Mouse (Mus musculus) midbrain, embryonic 10.5 days (tissue): ENCODE results near the gene Duox1. TPM values are rescaled to one million over a fixed set of nuclear protein-coding genes. Genes with fewer than 3 reads are reported as not detected.

Experiments used
- DNase-seq: peaks from one replicate; pipeline ENCODE4 v3.0.0-alpha.2; 2017; ENCODE audit warnings: low spot score
- H3K27ac ChIP-seq: fragments of 300-500 bp; sonication (generic); replicated peaks from 2 replicates; pipeline ENCODE4 v1.5.1; 2016; ENCODE audit warnings: mild to moderate bottlenecking
- H3K27me3 ChIP-seq: fragments of 300-500 bp; sonication (generic); 2 replicates; pipeline ENCODE4 v1.6.1; 2016; ENCODE audit warnings: low read depth, mild to moderate bottlenecking; ENCODE audit not compliant: poor library complexity, severe bottlenecking
- H3K36me3 ChIP-seq: fragments of 300-500 bp; sonication (generic); 2 replicates; pipeline ENCODE4 v1.6.1; 2016; ENCODE audit warnings: mild to moderate bottlenecking, moderate library complexity
- H3K4me1 ChIP-seq: fragments of 300-500 bp; sonication (generic); 2 replicates; pipeline ENCODE4 v1.6.1; 2016
- H3K4me3 ChIP-seq: fragments of 300-500 bp; sonication (generic); 2 replicates; pipeline ENCODE4 v1.5.1; 2016; ENCODE audit warnings: mild to moderate bottlenecking, moderate library complexity
- H3K9me3 ChIP-seq: fragments of 300-500 bp; sonication (generic); replicated peaks from 2 replicates; pipeline ENCODE4 v1.6.1; 2016; ENCODE audit warnings: mild to moderate bottlenecking
- WGBS: fragments of 180-500 bp; shearing (Covaris S2); methylation state at CpG from one replicate; pipeline ENCODE4 v1.1.7; 2016; 5-methylcytosine and 5-hydroxymethylcytosine counted together
- polyA plus RNA-seq: library from polyadenylated mRNA; unstranded; fragments of >200 nt; fragmentation: Nextera tagmentation; extraction: Ambion mirVana; gene quantifications from 2 replicates; pipeline ENCODE4 v1.2.1, GENCODE M21; 2016

The Duox1 gene
- polyA plus RNA-seq, 1 experiment from 2014 or later, result 0.02 TPM

DNA sequence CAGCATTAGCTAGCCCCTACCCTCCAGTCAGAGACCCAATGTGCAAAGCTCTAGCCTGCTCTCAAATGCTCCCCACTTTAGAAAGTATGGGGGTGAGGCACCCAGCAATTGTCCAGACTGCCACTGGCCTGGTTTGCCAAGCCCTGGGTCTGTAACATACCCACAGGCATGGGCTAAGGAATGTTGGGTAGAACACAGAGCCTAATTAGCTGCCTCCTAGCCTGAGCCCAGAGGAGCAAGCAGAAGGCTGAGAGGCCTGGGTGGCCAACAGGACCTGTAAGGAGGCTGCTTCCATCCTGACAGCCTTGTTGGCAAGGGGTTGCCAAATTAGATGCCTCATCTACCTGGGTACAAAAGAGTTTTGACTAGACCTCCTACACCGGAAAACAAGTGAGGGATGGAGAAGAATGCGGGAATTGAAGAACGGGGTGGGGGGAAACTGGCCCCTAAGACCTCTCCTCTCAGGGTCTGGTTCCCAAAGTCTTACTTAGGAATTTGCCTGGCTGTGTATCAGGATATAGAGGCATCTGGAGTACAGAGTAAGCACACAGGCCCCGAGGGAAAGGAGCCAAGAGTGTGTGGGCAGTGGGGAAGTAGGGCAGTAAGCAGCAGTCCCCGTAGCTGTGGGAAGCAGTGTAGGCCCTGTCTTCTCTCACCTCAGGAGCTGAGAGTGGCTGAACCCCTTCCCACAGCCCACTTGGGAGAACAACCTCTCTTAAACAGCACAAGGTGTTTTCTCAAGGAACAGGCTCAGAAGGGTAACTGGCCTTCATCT is 35.9 kb downstream of the Duox1 start:
- Histone ChIP-seq H3K4me1 (peaks cover 60% of the 10 kb centered on the region), H3K4me3 (no peak overlapping the region), H3K27ac (peak overlapping the region; percentile 63), H3K36me3 (peaks cover 56% of the 10 kb centered on the region), H3K9me3 (no peaks in the 10 kb centered on the region), H3K27me3 (no peaks in the 10 kb centered on the region)
- no peak for DNase-seq
- 78% methylated on average over 5 of the region's 5 CpGs for WGBS

DNA sequence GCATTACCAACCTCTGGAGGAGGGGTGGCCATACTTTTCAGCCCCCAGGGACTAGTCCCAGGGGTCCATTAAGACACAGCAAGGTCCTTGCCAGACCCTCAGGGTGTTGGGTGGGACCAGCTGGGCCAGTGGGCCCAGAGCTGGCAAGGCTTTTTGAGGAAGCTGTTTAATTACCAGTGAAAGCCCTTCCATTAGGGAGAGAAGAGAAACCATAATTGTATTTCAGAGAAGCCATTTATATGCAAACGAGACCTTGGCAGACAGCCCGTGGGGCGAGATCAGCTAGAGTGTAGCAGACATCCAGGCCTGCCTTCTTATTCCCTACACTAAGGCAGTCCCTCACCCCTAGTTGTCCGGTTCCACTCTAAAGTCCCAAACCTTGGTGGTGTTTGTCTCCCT is 36.5 kb downstream of the Duox1 start:
- H3K4me3 ChIP-seq, result no peak overlapping the region
- H3K27me3 ChIP-seq, result no peaks in the 10 kb centered on the region
- H3K27ac ChIP-seq, result peak overlapping the region; percentile 63
- peaks cover 62% of the 10 kb centered on the region for H3K36me3 ChIP-seq
- no peak for DNase-seq
- H3K9me3 ChIP-seq, result no peaks in the 10 kb centered on the region
- WGBS, result 51% methylated on average over 4 of the region's 4 CpGs
- H3K4me1 ChIP-seq, result peaks cover 60% of the 10 kb centered on the region

DNA sequence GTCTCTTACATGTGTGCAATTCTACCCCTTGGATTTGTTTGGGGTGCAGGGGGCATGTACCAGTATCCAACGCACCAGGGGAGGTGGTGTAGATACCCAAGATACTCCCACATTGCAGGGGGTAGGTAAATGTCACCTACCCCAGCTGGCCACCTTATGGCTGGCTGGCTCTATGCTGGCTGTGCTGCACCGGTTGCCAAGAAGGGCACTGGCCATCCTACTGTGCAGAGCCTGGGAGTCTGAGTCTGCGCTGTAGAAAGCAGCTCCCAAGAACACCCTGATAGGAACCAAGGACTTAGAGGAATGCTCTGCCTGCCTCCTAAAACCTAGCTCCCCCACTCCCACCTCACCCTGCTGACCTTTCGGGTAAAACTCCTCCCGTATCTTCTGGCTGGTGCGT is 37.5 kb downstream of the Duox1 start:
- no peak overlapping the region for H3K27ac ChIP-seq

DNA sequence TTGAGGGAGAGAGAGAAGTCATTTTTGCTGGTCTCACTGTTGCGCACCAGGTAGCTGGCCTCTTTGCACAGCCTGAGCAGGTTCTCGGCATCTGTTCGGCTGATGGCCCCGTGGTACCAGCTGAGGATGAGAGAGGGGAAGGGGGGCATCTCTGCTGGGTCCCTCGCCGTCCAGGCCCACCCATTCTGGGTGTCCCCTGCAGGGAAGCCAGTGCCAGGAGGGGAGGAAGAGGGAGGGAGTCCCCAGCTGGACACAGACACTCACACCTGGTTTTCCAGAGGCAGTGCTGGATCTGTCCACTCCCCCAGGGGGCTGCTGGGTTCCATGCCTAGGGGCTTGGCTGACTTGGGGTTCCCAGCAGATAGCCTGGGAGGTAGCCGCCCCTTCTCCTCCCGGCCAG is 38.3 kb downstream of the Duox1 start:
- H3K9me3 ChIP-seq, result no peaks in the 10 kb centered on the region
- H3K36me3 ChIP-seq, result peaks cover 77% of the 10 kb centered on the region
- H3K27me3 ChIP-seq, result no peaks in the 10 kb centered on the region
- no peak overlapping the region; the same call in 1 of the 2 replicates for H3K27ac ChIP-seq
- H3K4me1 ChIP-seq, result peaks cover 51% of the 10 kb centered on the region
- DNase-seq, result no peak
- 80% methylated on average over 8 of the region's 8 CpGs for WGBS
- no peak overlapping the region for H3K4me3 ChIP-seq

More for the DNA sequence above, 37.5 kb downstream of the Duox1 start:
- Histone ChIP-seq H3K4me1 (peaks cover 57% of the 10 kb centered on the region), H3K36me3 (peaks cover 71% of the 10 kb centered on the region), H3K27me3 (no peaks in the 10 kb centered on the region), H3K4me3 (no peak overlapping the region), H3K9me3 (no peaks in the 10 kb centered on the region)
- 80% methylated on average over 6 of the region's 6 CpGs for WGBS
- DNase-seq, result no peak

DNA sequence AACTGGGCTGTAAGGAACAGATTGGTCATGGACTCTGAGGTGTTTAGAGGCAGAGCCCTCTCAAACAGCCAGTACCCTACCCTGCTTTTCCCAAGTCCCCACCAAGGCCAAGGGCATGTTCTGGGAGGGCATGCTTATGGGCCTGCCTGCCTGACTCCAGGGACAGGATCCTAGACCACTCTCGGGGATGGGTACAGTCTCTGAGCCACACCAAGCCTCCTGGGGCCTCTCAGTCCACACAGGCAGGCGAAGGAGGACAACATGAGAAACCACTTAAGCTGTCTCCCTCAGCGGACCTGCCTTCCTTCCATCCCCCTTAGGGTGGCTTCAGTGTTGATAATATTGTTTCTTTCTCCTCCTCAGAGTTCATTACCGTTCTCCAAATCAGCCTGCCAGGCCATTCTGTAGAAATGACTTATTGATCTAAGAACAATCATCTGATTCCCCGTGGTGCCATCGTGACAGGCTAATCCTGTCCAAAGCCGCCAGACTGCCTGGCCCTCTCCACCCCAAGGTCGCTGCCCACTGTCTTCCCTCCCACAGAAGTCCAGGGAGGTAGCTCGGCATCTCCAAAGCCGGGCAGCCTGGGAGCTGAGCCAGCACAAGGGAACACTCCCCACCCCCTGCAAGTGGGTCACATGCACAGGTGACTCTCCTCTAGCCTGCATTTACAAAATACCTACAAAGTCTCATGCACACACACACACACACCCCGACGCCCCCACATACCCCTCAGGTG is 38.9 kb downstream of the Duox1 start:
- Histone ChIP-seq H3K36me3 (peaks cover 83% of the 10 kb centered on the region), H3K9me3 (no peaks in the 10 kb centered on the region), H3K27ac (peak overlapping the region; percentile 34; the same call in 1 of the 2 replicates), H3K4me3 (no peak overlapping the region), H3K27me3 (no peaks in the 10 kb centered on the region), H3K4me1 (peaks cover 46% of the 10 kb centered on the region)
- no peak for DNase-seq
- WGBS, result 63% methylated on average over 12 of the region's 12 CpGs

DNA sequence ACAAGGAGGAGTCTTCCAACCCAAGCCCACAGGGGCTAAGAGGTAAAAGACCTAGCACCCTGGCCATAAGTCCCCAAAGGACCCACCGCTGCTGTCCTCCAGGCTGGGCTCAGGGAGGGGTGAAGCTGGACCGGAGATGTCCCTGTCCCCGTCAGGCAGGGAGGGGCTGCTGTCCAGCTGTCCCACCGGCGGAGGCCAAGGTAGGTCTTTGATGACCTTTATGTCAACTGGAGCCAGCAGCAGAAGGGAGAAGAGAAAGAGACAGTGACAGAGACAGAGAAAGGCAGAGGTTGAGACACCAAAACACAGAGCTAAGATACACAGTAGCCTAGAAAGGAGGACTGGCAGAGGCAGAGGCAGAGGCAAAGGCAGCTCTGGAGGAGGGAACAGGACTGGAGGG is 39.9 kb downstream of the Duox1 start:
- no peak for DNase-seq
- no peaks in the 10 kb centered on the region for H3K27me3 ChIP-seq
- no peak overlapping the region for H3K4me3 ChIP-seq
- no peaks in the 10 kb centered on the region for H3K9me3 ChIP-seq
- H3K36me3 ChIP-seq, result peaks cover 93% of the 10 kb centered on the region
- WGBS, result 93% methylated on average over 5 of the region's 5 CpGs
- peaks cover 36% of the 10 kb centered on the region for H3K4me1 ChIP-seq
- no peak overlapping the region for H3K27ac ChIP-seq

DNA sequence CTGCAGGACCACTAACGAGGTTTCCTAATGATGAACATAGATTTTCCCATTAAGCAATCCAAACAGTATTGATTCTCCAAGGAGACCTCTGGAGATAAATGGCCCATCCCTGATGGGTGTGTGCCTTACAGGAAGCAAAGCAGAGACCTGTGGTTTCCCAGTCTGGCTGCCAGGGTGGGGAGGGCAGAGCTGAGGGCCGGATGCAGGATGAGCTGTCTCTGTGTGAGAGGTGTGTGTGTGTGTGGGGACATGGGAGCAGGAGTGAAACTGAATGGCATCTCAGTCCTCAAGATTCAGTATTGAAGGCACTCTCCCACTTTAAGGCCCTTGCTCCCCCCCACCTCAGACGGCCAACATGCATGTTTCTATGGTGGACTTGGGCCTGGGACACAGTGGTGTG is 40.7 kb downstream of the Duox1 start:
- Histone ChIP-seq H3K9me3 (no peaks in the 10 kb centered on the region), H3K27ac (no peak overlapping the region), H3K4me3 (no peak overlapping the region), H3K4me1 (peaks cover 34% of the 10 kb centered on the region), H3K27me3 (no peaks in the 10 kb centered on the region), H3K36me3 (peaks cover 94% of the 10 kb centered on the region)
- 81% methylated on average over 3 of the region's 3 CpGs for WGBS
- no peak for DNase-seq

DNA sequence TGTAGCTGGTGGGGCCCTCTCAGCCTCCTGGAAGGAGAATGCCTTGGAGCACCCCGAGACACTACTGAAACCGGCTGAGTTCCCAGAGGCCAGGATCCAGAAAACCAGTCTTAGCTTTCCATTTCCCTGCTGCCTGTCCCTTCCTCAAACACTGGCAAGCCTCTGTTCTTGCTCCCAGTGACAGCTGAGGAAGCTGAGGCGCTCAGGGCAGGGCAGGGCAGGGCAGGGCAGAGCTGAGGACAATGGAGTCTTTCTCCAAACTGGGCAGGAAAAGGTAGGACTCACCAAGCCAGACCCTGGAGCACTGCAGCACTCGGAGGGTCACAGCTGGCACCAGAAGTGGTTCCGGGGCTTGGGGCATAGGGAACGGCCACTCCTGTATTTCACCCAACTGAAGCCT is 44.8 kb downstream of the Duox1 start:
- Histone ChIP-seq H3K36me3 (peaks cover 89% of the 10 kb centered on the region), H3K4me3 (no peak overlapping the region), H3K27me3 (no peaks in the 10 kb centered on the region), H3K4me1 (peaks cover 6% of the 10 kb centered on the region; the same call in 1 of the 2 replicates), H3K27ac (no peak overlapping the region), H3K9me3 (no peaks in the 10 kb centered on the region)
- WGBS, result 89% methylated on average over 6 of the region's 6 CpGs
- no peak for DNase-seq

DNA sequence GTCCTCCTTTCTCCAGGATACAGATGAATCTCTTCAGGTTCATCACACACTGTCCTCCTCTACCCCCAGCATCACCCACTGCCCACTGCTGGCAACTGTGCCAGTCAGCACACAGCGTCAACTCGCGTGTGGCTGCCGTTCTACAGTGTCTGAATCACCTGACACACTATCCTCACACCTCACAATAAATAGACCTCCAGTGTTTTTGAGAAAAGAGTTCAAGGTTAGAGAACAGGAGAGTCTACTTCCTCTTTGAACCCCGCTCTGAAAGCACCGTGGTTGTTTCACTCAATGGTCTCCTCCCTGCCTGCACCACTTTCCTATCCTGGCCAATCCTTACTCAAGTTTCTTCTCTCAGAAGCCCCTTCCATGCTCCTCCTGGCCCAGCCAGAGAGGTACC is 45.7 kb downstream of the Duox1 start:
- peaks cover 12% of the 10 kb centered on the region for H3K4me1 ChIP-seq
- H3K27ac ChIP-seq, result no peak overlapping the region
- peaks cover 89% of the 10 kb centered on the region for H3K36me3 ChIP-seq
- no peak overlapping the region for H3K4me3 ChIP-seq
- DNase-seq, result no peak
- H3K9me3 ChIP-seq, result no peaks in the 10 kb centered on the region
- WGBS, result 94% methylated on average over 6 of the region's 6 CpGs
- H3K27me3 ChIP-seq, result no peaks in the 10 kb centered on the region

DNA sequence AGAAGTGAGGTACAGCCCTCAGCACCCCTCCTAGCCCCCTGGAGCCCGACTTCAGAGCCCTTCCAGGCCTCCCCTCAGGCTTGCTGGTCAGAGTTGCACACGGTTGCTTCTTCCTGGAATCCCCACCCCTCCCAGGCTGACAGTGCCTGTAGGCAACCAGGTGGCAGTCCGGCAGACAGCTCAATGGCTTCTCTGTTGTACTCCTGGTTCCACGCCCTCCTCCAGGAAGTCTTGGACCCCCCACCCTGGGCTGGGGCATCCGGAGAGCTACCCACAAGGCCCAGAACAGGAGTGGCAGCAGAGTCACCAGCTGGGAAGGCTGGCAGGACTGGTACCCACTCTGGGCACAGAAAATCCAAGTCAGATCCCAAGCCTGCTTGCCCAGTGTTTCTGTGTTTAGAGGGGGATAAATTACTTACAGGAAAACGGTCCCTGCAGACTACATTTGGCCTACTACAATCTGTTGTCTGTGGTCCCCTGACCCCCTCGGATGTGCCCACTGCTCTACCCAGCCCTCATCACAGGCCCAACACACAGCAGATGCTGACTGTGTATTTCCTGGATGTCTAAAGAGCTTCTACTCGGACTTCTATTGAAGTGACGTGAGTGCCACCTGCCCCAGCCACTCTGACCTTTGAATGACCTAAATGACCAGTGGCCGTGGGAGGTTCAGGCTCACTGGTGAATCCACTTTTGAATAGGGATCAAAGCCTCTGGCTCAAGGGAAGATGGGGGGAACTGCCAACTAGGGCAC is 46.6 kb downstream of the Duox1 start:
- peaks cover 21% of the 10 kb centered on the region for H3K4me1 ChIP-seq
- H3K9me3 ChIP-seq, result no peaks in the 10 kb centered on the region
- no peak overlapping the region; the same call in 1 of the 2 replicates for H3K27ac ChIP-seq
- no peak for DNase-seq
- peaks cover 83% of the 10 kb centered on the region for H3K36me3 ChIP-seq
- 70% methylated on average over 10 of the region's 10 CpGs for WGBS
- H3K27me3 ChIP-seq, result no peaks in the 10 kb centered on the region
- H3K4me3 ChIP-seq, result no peak overlapping the region

DNA sequence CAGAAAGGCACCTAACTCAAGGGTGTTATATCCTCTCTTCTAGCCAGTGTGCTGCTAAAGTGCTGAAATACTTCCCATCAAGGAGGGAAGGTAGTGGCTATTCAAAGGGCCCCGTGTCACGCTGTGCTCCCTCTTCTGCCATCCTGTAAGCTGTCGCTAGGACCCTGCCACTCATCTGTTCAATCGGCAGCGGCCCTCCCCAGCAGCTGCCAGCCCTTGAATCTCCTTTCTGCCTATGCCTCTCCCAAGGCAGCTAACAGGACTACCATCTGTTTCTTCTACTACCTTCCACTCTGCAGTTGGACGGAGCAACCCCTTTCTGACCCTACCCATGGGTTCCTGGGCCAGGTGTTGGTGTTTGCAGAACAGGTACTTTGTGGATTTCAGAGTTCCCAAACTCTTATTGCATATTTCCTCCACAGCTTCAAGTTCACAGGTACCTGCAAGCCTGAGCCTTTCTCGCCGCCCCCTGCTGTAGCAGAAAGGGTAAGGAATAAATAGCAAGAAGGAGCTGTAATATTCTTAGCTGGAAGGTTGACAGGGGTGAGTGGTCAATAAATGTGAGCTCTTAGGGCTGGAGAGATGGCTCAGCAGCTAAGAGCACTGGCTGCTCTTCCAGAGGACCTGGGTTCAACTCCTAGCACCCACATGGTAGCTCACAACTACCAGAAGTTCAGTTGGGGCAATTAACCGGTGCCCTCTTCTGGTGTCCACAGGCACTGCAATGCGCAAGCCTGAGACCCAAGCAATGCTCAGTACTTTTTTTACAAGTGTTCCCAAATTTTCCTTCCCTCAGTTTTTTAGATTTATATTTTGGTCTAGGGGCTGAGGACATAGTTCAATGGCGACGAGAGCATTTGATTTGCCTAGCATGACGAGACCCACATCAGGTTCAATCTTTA is 47.4 kb downstream of the Duox1 start:
- WGBS, result 86% methylated on average over 13 of the region's 13 CpGs

More for the DNA sequence above, 47.4 kb downstream of the Duox1 start:
- no peaks in the 10 kb centered on the region for H3K27me3 ChIP-seq
- peaks cover 29% of the 10 kb centered on the region for H3K4me1 ChIP-seq
- no peak for DNase-seq
- H3K27ac ChIP-seq, result no peak overlapping the region
- H3K4me3 ChIP-seq, result no peak overlapping the region
- H3K36me3 ChIP-seq, result peaks cover 74% of the 10 kb centered on the region
- no peaks in the 10 kb centered on the region for H3K9me3 ChIP-seq
